Comparison of ENCODE assay signal across 18 mouse cellular contexts in the genomic region with DNA sequence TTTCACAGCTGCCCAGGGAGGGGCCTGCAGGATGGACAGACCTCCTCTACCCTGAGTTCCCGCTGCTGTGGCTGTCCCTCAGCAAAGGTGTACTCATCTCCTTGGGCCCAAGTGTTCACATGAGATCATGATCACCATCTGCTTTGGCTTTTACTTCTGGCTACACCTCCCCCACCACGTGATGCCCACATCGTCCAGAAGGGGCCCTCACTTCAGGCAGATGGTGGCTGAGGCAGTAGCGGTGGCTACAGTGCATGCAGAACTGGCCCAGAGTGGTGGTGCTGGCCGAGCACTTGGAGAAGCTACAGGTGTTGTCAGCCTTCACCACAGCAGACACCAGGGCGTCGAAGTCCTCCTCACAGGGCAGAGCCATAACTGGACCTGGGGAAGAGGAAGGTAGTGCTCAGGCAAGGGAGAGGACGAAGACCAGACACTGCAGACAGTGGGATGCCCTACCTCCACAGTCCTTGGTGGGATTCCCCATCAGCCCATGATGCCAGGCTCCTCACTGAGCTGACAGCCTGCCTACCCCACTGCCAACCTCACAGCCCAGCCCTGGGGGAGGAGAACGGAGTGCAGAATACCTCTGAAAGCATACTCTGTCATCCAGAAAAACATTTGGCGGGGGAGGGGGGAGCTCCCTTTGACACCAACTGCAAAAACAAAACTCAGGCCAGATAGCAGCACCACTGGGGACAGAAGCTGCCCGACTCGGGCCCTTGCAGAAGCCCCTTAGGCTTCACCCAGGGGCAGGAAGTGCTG. TPM values are rescaled to one million over a fixed set of nuclear protein-coding genes. Genes with fewer than 3 reads are reported as not detected.
DNase-seq lines count a peak whose midpoint lies in the region; ATAC-seq and TF ChIP-seq lines count a peak whose summit lies in the region.
"Had no signal": no experiment of that assay in that cellular context is flagged by ENCODE, and none has a peak within 500 bp of the region (broad histone marks: within the 10 kb centered on the region; RNA-seq: fewer than 3 reads in every experiment).

No protein-coding gene starts in this region.

- TF ChIP-seq EP300 in lung, postnatal 0 days (IDR thresholded peaks at IDR 0.05): no peak
- no peak for TF ChIP-seq EP300 in liver, postnatal 0 days (IDR thresholded peaks at IDR 0.05; ENCODE audit: low read depth)

- H3K27ac ChIP-seq in forebrain, postnatal 0 days (ENCODE audit: low read depth, low read length): no peak overlapping the region
- H3K27ac ChIP-seq in forebrain, embryonic 13.5 days: no peak overlapping the region
- no peak overlapping the region for H3K27ac ChIP-seq in lung, postnatal 0 days (ENCODE audit: low read length)
- no peak overlapping the region for H3K27ac ChIP-seq in liver, postnatal 0 days (ENCODE audit: low read depth)
- H3K27ac ChIP-seq: kidney, postnatal 0 days; limb, embryonic 12.5 days; macrophage; midbrain, embryonic 15.5 days; neural tube, embryonic 12.5 days had no signal

- WGBS in forebrain, postnatal 0 days: 85% methylated on average over 12 of the region's 12 CpGs
- 87% methylated on average over 12 of the region's 12 CpGs for WGBS in forebrain, embryonic 13.5 days
- WGBS in lung, postnatal 0 days: 82% methylated on average over 11 of the region's 12 CpGs
- WGBS in liver, postnatal 0 days (ENCODE audit: insufficient replicate concordance): 79% methylated on average over 12 of the region's 12 CpGs

- no peak overlapping the region for H3K4me3 ChIP-seq in forebrain, postnatal 0 days (ENCODE audit: low read depth, low read length)
- no peak overlapping the region for H3K4me3 ChIP-seq in forebrain, embryonic 13.5 days
- no peak overlapping the region for H3K4me3 ChIP-seq in lung, postnatal 0 days (ENCODE audit: low read depth, low read length)
- H3K4me3 ChIP-seq in liver, postnatal 0 days (ENCODE audit: low read depth, low read length): no peak overlapping the region
- H3K4me3 ChIP-seq: erythroblast, embryonic 14.5 days; heart, embryonic 12.5 days; limb, embryonic 12.5 days; midbrain, embryonic 15.5 days; neural tube, embryonic 12.5 days had no signal

- no peaks in the 10 kb centered on the region for H3K4me1 ChIP-seq in forebrain, postnatal 0 days (ENCODE audit: insufficient read depth)
- H3K4me1 ChIP-seq in forebrain, embryonic 13.5 days: no peaks in the 10 kb centered on the region
- no peaks in the 10 kb centered on the region for H3K4me1 ChIP-seq in lung, postnatal 0 days (ENCODE audit: insufficient read depth, low read depth, low read length)
- no peaks in the 10 kb centered on the region for H3K4me1 ChIP-seq in liver, postnatal 0 days (ENCODE audit: insufficient read depth)
- H3K4me1 ChIP-seq: heart, embryonic 12.5 days; limb, embryonic 12.5 days; midbrain, embryonic 15.5 days; neural tube, embryonic 12.5 days had no signal

- no peaks in the 10 kb centered on the region for H3K9me3 ChIP-seq in forebrain, postnatal 0 days (ENCODE audit: low read length)
- no peaks in the 10 kb centered on the region for H3K9me3 ChIP-seq in forebrain, embryonic 13.5 days (replicated peaks)
- no peaks in the 10 kb centered on the region for H3K9me3 ChIP-seq in lung, postnatal 0 days (ENCODE audit: low read length)
- no peaks in the 10 kb centered on the region for H3K9me3 ChIP-seq in liver, postnatal 0 days (ENCODE audit: low read length)
- H3K9me3 ChIP-seq: heart, embryonic 12.5 days; limb, embryonic 12.5 days; midbrain, embryonic 15.5 days; neural tube, embryonic 12.5 days had no signal

- intact Hi-C loops in gastrocnemius, postnatal 14 days (cut with DNase I; ENCODE audit: low total_unique reads): no loop called here

- 0 out of 2 replicates have a peak, but pooled peaks have one; percentile 9 for TF ChIP-seq CTCF in forebrain, postnatal 0 days (IDR thresholded peaks at IDR 0.05; ENCODE audit: low read depth)
- 0 out of 2 replicates have a peak, but pooled peaks have one; percentile 10 for TF ChIP-seq CTCF in lung, postnatal 0 days (IDR thresholded peaks at IDR 0.05)
- TF ChIP-seq CTCF in liver, postnatal 0 days (IDR thresholded peaks at IDR 0.05; ENCODE audit: low read depth): no peak

- DNase-seq in forebrain, postnatal 0 days: no peak
- peak; percentile 24 to 45 for DNase-seq in kidney, postnatal 4 days
- no peak for DNase-seq in kidney, adult 9 months
- no peak for DNase-seq in lung, postnatal 0 days (ENCODE audit: low spot score)
- no peak for DNase-seq in lung, adult 18-20 months
- peak; percentile 12 for DNase-seq in liver, postnatal 0 days
- no peak for DNase-seq in gastrocnemius, postnatal 14 days
- DNase-seq: embryo, embryonic 11 days; thymus, postnatal 36 days had no signal

- peaks cover 70% of the 10 kb centered on the region for H3K36me3 ChIP-seq in forebrain, postnatal 0 days (ENCODE audit: insufficient read depth)
- H3K36me3 ChIP-seq in forebrain, embryonic 13.5 days (ENCODE audit: poor library complexity, severe bottlenecking): peaks cover 72% of the 10 kb centered on the region
- peaks cover 22% of the 10 kb centered on the region for H3K36me3 ChIP-seq in lung, postnatal 0 days (ENCODE audit: insufficient read depth, low read length)
- peaks cover 34% of the 10 kb centered on the region for H3K36me3 ChIP-seq in liver, postnatal 0 days (replicated peaks; ENCODE audit: insufficient read depth, low read length)

- H3K4me2 ChIP-seq in forebrain, postnatal 0 days (ENCODE audit: low read depth): no peak overlapping the region
- no peak overlapping the region for H3K4me2 ChIP-seq in forebrain, embryonic 13.5 days
- no peak overlapping the region for H3K4me2 ChIP-seq in lung, postnatal 0 days (replicated peaks; ENCODE audit: low read depth, low read length)
- no peak overlapping the region for H3K4me2 ChIP-seq in liver, postnatal 0 days (ENCODE audit: low read depth, low read length)
- H3K4me2 ChIP-seq: heart, embryonic 12.5 days; limb, embryonic 12.5 days; midbrain, embryonic 15.5 days; neural tube, embryonic 12.5 days had no signal

- H3K27me3 ChIP-seq in forebrain, postnatal 0 days (ENCODE audit: insufficient read depth, low read length): no peaks in the 10 kb centered on the region
- no peaks in the 10 kb centered on the region for H3K27me3 ChIP-seq in forebrain, embryonic 13.5 days
- H3K27me3 ChIP-seq in lung, postnatal 0 days (replicated peaks; ENCODE audit: insufficient read depth, low read length): no peaks in the 10 kb centered on the region
- no peaks in the 10 kb centered on the region for H3K27me3 ChIP-seq in liver, postnatal 0 days (ENCODE audit: insufficient read depth, low read length)
- H3K27me3 ChIP-seq: heart, embryonic 12.5 days; limb, embryonic 12.5 days; midbrain, embryonic 15.5 days; neural tube, embryonic 12.5 days had no signal

- no peak overlapping the region for H3K9ac ChIP-seq in forebrain, postnatal 0 days
- H3K9ac ChIP-seq in forebrain, embryonic 13.5 days: no peak overlapping the region
- no peak overlapping the region for H3K9ac ChIP-seq in lung, postnatal 0 days (replicated peaks; ENCODE audit: low read depth)
- H3K9ac ChIP-seq in liver, postnatal 0 days (replicated peaks): no peak overlapping the region
- H3K9ac ChIP-seq: heart, embryonic 12.5 days; limb, embryonic 12.5 days; midbrain, embryonic 15.5 days; neural tube, embryonic 12.5 days had no signal

- no peak for ATAC-seq in forebrain, postnatal 0 days
- ATAC-seq in forebrain, embryonic 13.5 days: no peak
- ATAC-seq in lung, postnatal 0 days: no peak
- no peak for ATAC-seq in liver, postnatal 0 days
- ATAC-seq: activated CD4-positive, CD25-positive, alpha-beta regulatory T cell, adult 4 months; midbrain, embryonic 15.5 days had no signal

RNA-seq across cellular contexts. Expression of a gene that starts 20.8 kb away (rescaled TPM):
- total RNA-seq in forebrain, postnatal 0 days (2014; rRNA removed): 61.7 and 79.1 TPM in 2 replicates
- polyA plus RNA-seq in forebrain, postnatal 0 days (2015; fragmentation: Nextera tagmentation; extraction: Ambion mirVana): 92.3 and 96.8 TPM in 2 replicates
- polyA plus RNA-seq in forebrain, embryonic 13.5 days (2015; fragmentation: Nextera tagmentation; extraction: Ambion mirVana): 127 and 133 TPM in 2 replicates
- 63.2 and 72.7 TPM in 2 replicates for polyA plus RNA-seq in lung, postnatal 0 days (2015; fragmentation: Nextera tagmentation; extraction: Ambion mirVana)
- polyA plus RNA-seq in liver, postnatal 0 days (2015; fragmentation: Nextera tagmentation; extraction: Ambion mirVana): 43.9 and 45.5 TPM in 2 replicates
- 10 to 100 TPM; 65.2 to 69.9 TPM for total RNA-seq in gastrocnemius, postnatal 14 days (2021)

RNA-seq across cellular contexts. Expression of a gene that starts 20.9 kb away (rescaled TPM):
- total RNA-seq in forebrain, postnatal 0 days (2014; rRNA removed): 10.1 and 10.5 TPM in 2 replicates
- 8.8 and 10.4 TPM in 2 replicates for polyA plus RNA-seq in forebrain, postnatal 0 days (2015; fragmentation: Nextera tagmentation; extraction: Ambion mirVana)
- 10.6 and 12.3 TPM in 2 replicates for polyA plus RNA-seq in forebrain, embryonic 13.5 days (2015; fragmentation: Nextera tagmentation; extraction: Ambion mirVana)
- polyA plus RNA-seq in lung, postnatal 0 days (2015; fragmentation: Nextera tagmentation; extraction: Ambion mirVana): 5.2 TPM in 2 replicates
- polyA plus RNA-seq in liver, postnatal 0 days (2015; fragmentation: Nextera tagmentation; extraction: Ambion mirVana): 1.4 and 1.8 TPM in 2 replicates
- total RNA-seq in gastrocnemius, postnatal 14 days (2021): 1 to 10 TPM; 3.6 to 4.0 TPM

Comparison
In these comparisons a context has a peak if more than half of its experiments do, and no peak if none do; other contexts are left out.
1. DNase-seq: peak in kidney, postnatal 4 days (2 of 2) and liver, postnatal 0 days (single experiment); none in forebrain, postnatal 0 days (single experiment), kidney, adult 9 months (single experiment), lung, postnatal 0 days (single experiment), lung, adult 18-20 months (0 of 2) and gastrocnemius, postnatal 14 days (single experiment).